Mouse (Mus musculus) embryonic fibroblast, embryonic 13.5 days (primary cell): ENCODE data around the gene Clk1.

Source experiments
- CTCF ChIP-seq: IDR thresholded peaks from 2 replicates; pipeline ENCODE4 v1.5.1; 2011; ENCODE audit warnings: mild to moderate bottlenecking, control low read depth, low read length, moderate library complexity, borderline replicate concordance; ENCODE audit not compliant: insufficient read depth
- POLR2A ChIP-seq: IDR thresholded peaks from 2 replicates; pipeline ENCODE4 v1.6.1; 2011; ENCODE audit warnings: low read depth, mild to moderate bottlenecking, control low read depth, low read length, moderate library complexity

- TF ChIP-seq CTCF (no peak), POLR2A (no peak)
These were observed 8.4 kb downstream of the Clk1 start for GRCm38 (mm10) chr1:58415442-58415841.
